Mouse (Mus musculus): Measurements from ENCODE around the gene Clec16a.
A peak's percentile ranks its signal among the peaks of the same experiment; 100 is the strongest.

Clec16a gene

DNA sequence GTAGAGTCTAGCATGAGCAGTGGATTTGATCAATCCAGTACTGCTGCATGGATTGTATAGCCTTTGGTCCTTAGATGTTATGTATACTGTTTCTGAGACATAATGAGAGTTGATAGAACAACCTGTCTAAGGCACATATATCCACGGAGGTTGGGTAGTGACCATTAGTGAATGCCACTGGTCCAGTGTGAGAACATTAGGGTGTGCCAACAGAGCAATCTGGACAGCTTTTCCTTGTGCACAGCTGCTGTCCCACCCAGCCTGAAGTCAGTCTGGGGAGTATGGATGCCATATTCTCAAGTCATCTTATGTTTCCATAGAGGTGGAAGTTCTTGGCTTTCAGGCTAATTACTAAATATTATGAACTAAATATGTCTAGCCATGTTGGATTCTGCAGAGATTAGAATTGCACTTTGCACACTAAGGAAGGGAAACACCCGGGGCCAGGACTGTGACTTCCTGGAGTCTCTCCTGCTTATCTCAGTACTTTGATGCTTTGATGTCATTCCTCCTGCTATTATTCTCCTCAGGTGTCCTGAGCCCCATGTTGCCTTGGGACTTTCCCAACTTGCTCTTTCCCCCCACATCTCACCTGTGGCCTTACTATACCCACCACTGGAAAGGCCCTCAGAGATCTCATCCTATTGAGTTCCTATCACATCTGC is 36.2 kb downstream of the Clec16a start:
- DNase-seq (ENCODE audit: low read depth, low spot score) = no peak

DNA sequence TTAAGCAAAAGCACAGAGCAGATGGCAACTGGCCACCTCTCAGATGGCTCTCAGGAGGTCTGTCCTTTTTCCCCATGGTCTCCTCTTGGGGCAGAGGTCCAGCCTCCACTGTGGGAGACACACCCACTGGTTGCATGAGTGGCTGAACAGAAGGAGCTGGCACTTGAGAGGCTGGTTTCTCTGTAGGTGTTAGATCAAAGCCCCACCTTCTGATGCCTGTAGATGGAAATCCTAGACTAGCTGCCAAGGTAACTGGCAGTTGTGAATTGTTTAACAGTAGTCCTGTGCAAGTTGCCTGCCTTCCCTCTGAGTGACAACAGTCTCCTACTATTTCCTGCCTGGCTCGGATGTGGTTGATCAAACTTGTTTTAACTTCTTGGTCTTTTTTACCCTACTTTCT is 40.0 kb downstream of the Clec16a start:
- DNase-seq (ENCODE audit: low read depth, low spot score) = no peak

DNA sequence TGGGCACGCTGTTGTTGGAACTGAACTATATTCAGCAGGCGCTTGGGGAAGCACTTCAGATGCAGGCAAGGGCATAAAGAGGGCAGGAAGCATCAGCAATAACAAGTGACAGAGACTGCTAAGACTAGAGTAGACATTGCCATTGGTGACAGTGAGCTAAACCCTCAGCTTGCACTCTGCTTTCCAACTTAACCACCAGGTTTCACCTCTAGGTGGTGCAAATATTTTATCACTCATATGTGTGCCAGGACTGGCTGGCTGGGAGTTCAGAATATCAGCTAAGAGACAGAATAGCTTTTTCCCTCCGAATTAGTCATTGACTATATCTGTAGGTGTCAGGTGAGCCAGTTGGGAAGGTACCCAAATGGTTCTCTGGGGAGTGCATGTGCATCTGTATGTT is 41.4 kb downstream of the Clec16a start:
- DNase-seq (ENCODE audit: low read depth, low spot score) = no peak

DNA sequence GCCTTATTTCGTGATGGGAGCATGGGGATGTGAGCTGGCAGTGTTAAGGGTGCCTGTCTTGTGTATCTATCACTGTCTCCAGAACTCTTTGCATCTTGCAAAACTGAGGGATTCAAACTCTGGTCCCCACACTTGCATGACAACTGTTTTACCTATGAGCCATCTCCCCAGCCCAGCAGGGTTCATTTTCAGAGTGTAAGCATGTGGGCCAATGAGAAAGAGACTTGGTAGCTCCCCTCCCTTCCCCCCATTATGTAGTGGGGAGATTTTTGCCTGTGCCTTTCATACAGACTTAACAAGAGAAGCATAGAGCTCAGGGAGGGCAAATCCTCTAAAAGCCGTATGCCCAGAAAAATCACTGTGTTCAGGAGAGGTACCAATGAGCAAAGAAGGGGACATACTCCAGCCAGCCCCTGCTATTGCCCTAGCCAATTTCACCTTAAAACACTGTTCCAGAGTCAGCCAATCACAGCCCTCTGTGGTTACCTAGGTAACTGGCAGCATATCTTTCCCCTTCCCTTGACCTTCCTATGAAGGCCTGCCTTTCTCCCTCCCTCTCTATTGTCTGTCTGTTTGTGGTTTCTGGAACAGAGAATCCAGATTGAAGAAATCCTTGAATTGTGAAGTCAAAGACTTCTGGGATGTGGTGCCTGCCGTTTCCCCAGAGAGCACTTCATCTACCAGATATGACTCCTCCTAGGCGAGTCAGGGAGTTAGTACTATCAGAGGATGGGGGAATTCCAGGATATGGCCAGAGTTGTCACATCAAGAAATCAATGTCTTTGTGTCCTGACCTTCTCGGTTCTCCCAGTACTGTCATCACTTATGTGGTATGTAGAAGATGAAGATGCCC is 55.0 kb downstream of the Clec16a start:
- peak; percentile 48 for DNase-seq (ENCODE audit: low read depth, low spot score)

DNA sequence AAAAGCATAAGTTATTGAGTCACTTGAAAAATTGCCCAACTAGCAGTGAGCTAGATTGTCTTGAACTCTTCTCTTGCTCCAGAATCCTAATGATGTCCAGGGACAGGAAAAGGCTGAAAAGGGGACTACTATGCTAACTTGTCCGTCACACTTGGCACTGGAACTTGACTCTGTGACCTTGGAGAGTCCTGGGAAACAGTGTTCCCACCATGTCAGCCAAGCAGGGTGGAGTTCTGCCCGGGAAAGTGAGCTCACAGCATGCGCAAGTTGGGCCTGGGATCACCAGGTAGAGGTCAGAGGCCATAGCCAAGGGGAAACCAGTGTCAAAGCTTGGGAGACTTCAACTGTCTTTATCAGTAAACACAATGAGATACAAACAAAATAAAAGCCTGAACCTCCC is 62.7 kb downstream of the Clec16a start:
- DNase-seq (ENCODE audit: low read depth, low spot score) = peak; percentile 17

DNA sequence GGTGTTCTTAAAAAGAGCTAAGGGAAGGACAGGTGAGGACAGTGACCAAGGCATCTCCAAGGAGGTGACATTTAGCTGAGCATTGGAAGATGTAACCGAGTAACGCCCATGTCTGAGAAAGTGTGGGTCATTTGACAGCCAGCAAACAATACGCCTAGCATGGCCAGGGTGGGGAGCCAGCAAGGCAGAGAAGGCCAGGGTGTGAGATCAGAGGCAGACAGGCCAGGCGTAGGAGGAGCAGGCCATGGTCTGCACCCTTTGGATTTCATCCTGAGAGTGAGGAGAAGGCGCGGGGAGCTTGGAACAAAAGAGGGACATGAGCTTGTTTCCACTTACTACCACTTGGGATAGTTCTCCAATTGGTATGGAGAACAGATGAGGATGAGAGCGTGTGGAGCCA is 64.8 kb downstream of the Clec16a start:
- no peak for DNase-seq (ENCODE audit: low read depth, low spot score)

DNA sequence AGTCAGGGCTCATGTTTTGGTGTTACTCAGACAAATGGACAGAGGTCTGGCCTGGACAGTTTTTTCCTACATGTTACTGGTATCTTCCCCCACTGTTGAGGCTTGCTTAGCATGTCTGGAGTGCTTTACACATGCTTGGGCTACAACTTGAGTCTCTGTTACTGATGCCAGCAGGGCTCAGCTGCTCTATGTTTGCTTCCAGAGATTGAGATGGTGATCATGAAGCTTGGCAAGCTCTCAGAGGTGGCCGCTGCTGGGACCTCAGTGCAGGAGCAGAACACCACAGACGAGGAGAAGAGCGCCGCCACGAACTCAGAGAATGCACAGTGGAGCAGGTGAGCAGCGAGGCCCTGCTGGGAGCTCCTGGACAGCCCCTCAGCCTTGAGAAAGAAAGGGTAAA is 65.7 kb downstream of the Clec16a start:
- no peak for DNase-seq (ENCODE audit: low read depth, low spot score)

DNA sequence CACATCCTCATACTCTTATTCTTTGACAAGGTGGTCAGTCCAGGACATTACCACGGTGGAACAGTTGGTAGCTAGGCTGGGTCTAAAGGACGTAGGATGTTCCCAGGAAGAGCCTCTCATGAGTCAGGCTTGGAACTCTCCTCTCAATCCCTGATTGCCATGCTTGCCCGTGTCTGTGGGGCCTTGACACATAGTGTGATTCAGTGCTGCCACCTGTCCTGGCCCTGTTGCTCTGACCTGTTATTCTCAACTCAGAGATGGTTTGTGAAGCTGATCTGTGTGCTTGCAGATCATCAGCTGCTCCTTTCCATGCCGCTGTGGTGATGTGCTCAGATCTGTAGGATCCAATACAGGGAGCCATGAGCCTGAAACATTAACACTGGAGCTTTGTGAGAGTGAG is 66.2 kb downstream of the Clec16a start:
- no peak for DNase-seq (ENCODE audit: low read depth, low spot score)

DNA sequence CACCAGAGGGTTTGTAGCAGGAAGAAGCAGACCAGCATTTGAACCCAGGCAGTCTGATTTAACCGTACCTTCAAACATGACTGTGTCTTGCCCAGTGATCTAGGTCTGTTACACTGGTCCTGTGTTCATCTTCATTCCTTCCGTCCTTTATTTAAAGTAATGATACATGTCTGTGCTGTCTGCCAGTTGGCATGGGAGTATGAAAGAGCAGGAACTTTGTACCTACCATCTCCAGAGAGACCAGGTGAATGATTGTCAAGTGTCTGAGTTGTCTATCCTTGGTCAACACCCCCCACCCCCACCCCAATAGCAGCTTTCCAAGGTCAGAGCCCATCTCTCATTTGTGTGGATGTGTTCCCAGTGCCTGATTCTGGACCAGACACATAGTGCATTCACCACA is 68.9 kb downstream of the Clec16a start:
- no peak for DNase-seq (ENCODE audit: low read depth, low spot score)

DNA sequence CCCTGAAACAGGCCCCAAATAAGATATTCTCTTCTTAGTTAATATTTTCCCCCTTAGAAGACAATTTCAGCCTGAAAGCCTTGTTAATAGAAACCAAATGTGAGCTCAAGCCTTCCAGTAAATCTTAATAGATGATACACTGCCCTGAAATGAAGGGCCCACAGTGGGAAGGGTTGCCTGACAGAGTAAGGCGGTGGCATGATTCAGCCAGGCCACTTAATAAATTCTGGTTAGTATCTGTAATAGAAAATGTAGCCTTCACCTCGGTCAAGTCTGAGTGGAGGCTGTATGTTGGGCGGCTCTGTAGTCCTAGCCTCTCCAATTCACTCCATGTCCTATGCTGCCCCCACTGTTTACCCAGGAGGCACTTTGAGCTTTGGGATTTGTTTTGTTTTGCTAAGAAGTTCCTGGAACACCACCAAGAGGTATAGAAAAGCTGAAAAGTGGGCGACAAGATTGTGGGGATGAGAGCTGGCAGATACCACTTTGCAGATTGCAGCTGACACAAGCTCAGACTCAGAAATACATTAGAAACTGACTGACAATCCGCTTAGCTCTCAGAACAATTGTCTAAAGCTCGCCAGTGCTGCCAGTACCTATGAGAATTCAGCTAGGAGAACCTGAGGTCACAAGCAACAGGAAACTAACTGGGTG is 75.9 kb downstream of the Clec16a start:
- DNase-seq (ENCODE audit: low read depth, low spot score) = no peak

DNA sequence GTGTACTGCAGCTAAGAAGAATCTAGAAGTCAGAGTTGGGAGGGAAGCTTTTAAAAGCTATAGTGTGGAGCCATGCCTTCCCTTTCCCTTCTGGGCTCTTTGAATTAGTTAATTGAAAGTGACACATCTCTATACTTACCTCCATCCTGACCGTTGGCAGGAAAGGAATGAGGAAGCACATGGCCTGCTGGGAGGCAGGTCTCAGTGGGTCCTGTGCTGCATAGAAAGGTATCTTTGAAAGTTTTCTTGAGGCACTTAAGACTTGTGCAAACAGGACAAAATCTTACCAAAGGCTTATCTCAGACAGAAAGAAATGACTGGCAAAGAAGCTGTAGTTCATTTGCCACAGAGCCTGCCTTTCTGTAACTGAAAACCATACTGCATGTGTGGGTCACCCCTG is 76.6 kb downstream of the Clec16a start:
- no peak for DNase-seq (ENCODE audit: low read depth, low spot score)

DNA sequence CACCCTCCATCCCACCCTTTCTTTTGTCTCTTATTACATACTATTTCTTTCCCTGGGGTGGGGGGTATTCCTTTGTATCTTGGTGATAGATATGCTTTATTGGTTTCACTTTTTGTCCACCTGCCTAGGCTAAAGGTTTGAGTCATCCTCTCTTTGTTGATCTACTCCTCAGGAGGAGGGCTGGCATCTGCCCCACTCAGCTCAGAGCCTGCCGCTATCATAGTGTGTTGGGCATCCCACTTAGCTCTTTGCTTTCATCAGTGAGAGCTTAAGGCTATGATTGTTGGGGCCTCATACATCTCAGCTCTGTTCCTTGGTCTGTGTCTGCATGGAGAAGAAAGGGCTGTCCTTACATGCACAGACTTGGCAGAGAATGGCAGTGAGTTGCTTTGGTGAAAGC is 81.0 kb downstream of the Clec16a start:
- no peak for DNase-seq (ENCODE audit: low read depth, low spot score)

DNA sequence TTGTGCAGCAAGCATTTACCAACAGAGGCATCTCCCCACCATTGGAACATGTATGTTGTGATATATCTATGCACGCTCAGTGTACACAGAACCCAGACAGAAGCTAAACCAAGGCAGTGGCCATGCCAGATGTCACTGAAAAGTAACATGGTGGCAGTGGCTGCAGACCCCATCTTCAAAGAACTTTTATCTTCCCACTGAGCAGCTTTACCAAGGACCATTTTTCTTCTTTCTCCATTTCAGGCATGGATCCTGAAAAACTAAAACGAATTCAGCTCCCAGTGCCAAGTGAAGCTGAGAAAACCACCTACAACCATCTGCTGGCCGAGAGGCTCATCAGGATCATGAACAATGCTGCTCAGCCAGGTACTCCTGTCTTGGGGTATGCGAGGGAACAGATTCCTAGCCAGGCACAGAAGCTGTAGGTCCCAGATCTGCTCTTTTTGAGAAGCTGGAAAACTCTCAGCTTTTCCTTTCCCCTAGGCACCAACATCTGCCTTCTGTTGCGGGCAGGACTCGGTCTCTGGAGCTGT is 82.1 kb downstream of the Clec16a start:
- DNase-seq (ENCODE audit: low read depth, low spot score) = no peak

DNA sequence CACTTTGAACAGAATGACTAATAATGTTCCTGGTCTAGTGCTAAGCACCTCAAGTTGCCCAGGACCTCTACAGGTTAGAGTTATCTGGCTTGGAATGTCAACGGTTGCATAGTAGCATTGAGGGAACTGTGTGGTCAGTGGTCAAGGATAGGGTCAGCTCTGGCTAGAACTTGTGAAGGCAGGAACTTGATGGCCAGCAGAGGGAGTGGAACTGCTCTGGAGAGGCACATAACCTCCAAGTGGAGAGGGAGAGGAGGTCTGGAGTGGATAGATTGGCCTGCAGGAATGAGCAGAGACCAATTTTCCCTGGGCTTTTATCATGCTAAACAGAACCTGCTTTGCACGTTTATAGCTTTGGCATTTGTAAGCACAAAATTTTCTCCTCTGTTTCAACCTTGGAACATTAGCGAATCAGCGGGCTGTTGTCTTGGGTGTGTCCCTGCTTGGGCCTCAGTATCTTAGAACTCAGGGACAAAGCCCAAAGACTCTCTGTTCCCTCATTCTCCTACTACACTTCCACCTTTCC is 83.0 kb downstream of the Clec16a start:
- peak; percentile 90 for DNase-seq (ENCODE audit: low read depth, low spot score)

DNA sequence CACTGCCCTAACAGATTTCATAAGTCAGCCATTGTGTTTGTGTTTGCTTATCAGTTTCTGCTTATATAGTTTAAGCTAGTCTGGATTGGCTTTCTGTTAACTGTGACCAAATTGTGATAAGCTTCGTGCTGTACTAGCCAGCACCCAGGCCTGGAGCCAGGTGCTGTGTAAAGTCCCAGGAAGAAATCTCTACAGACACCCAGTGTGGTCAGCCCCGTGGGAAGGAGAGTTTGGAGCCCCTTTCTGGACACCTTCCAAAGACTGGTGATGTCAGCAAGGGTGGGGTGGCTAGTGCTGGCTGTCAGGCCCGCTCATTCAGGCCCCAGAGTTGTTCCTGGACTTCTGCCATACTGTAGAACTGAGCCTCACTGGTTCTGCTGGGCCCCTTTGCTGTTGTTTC is 83.8 kb downstream of the Clec16a start:
- no peak for DNase-seq (ENCODE audit: low read depth, low spot score)

DNA sequence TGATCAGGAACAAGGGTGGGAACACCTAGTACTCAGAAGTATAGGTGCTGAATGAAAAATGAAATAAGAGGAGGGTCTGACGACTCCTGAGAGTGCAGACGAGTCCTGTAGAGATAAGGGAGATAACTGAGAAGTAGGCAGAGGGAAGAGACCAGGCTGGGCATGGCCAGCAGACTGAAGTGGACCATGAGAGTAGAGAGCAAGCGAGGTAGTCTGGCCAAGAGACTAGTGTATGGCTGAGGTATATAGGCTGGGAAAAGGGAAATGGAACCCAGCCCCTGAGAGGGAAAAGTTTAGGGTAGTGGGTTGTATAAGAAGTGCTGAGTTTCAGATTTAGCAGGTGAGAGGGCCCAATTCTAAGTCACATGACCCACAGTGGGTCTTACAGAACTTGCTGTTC is 84.2 kb downstream of the Clec16a start:
- no peak for DNase-seq (ENCODE audit: low read depth, low spot score)

DNA sequence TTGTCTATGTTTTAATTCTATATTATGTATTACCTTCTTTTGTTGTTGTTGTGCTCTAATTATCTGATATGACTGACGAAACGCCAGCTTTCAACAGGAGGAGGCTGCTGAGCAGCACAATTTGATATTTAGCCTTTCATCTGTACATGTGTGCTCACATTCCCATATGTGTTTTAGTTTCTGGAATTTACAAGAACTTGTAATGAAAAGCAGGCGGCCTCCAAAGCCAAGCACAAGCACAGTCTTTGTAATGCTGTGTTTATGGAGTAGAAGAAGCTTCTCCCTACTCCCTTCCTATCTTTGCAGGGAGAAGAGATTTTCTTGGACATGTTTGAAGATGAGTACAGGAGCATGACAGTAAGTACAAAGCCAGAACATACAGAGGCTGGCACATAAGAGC is 89.8 kb downstream of the Clec16a start:
- DNase-seq (ENCODE audit: low read depth, low spot score) = no peak

DNA sequence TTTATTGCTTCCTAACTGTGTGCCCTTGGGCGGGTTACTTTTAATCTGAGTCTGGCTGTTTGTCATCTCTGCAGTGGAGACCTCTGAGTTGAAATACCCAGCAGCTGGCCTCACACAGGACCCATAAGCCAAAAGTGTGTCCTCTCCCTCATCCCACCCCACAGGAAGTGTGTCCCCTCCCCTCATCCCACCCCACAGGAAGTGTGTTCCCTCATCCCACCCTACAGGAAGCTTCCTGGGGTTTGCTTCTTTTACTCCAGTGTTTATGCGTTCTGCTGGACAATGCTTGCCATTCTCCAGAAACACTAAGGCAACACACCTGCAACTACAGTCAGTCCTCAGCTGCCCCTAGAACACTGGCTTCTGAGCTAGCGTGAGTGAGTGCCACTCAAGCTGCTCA is 92.8 kb downstream of the Clec16a start:
- DNase-seq (ENCODE audit: low read depth, low spot score) = no peak

DNA sequence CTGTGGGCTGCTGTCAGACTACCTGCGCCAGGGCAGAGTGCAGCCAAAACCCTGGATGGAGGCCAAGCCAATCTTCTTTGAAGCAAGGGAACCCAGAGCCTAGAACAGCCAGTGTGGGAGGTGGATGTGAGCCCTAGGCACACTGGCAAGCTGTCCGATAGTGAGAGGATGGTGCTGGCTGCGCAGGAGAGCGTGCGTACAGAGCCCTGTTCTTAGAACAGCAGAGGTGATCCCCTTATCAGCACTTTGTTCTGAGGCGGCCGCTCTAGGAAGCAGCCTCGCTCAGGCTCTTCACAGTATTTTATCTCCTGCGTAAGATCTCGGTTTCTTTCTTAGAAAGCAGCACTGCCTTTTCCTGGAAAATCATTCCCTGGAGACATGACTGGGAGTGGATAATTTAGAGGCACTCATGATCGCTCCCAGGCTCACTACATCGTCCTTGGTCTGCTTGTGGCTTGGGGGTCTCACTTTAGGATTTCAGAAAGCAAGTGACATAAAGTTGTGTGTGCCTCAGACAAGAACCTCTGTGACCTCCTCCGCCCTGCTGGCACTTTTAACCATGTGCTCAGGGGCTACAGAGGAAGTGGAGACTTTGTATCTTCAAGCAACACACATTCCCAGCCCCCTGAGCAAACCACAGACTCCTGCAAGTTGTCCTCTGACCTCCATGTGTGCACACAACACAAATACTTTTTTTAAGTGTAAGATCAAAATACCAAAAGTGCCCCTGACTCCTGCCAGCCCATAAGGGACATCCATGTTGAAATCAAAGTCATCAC is 94.2 kb downstream of the Clec16a start:
- no peak for DNase-seq (ENCODE audit: low read depth, low spot score)

DNA sequence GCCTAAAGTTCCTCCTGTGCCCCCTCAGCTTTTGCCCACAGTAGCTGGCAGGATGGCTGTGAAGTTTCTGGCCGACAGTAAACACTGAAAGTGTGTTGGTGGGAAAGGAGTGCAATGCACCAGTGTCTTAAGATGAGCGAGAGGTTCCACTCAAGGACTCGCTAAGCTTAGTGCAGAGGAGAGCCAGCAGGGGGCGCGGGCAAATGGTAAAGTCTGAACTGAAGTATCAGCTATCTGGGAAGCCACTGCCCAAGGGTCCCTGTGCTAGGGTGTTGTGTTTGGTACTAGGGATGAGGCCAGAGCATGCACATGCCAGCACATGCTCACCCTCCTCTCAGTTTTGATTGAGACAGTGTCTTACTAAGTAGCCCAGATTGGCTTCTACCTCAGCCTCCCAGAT is 94.9 kb downstream of the Clec16a start:
- DNase-seq (ENCODE audit: low read depth, low spot score) = peak; percentile 76

DNA sequence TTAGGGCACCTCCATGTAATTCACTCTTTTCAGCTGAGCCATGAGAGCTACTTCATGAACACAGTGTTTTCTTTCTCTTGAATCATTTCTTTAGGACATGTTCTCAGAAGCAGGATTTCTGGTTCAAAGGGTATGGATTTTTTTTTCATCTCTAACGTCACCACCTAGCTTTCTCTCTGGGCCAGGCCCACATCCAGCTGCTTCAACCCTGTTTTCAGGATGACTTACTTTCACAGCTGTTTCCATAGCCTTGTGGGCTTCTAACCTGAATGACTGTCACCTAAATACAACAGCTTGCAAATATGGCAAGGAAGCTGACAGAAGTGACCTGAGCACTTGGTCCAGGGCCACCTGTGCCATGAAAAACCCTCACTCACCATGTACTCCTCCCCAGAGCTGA is 96.0 kb downstream of the Clec16a start:
- no peak for DNase-seq (ENCODE audit: low read depth, low spot score)

Data from ES-CJ7 (cell line).